Mouse (Mus musculus) forebrain, embryonic 10.5 days (tissue): Measurements from ENCODE around the gene Asah2. TPM values are rescaled to one million over a fixed set of nuclear protein-coding genes. Genes with fewer than 3 reads are reported as not detected.
"Not testable (repeated sequence)": the region's sequence is repeated elsewhere in the genome, so short reads cannot be mapped to it uniquely, and the experiment has no call there.

ENCODE experiments used
- DNase-seq: peaks from one replicate; pipeline ENCODE4 v3.0.0-alpha.2; 2017; ENCODE audit warnings: low spot score; ENCODE audit errors: extremely low spot score
- H3K27ac ChIP-seq: fragments of 300-500 bp; sonication (generic); 2 replicates; pipeline ENCODE4 v1.5.1; 2016; ENCODE audit warnings: mild to moderate bottlenecking
- H3K27me3 ChIP-seq: fragments of 300-500 bp; sonication (generic); 2 replicates; pipeline ENCODE4 v1.6.1; 2016; ENCODE audit warnings: mild to moderate bottlenecking; ENCODE audit not compliant: poor library complexity, severe bottlenecking
- H3K36me3 ChIP-seq: fragments of 300-500 bp; sonication (generic); replicated peaks from 2 replicates; pipeline ENCODE4 v1.6.1; 2016; ENCODE audit warnings: mild to moderate bottlenecking, moderate library complexity
- H3K4me1 ChIP-seq: fragments of 300-500 bp; sonication (generic); 2 replicates; pipeline ENCODE4 v1.6.1; 2016
- H3K4me3 ChIP-seq: fragments of 300-500 bp; sonication (generic); 2 replicates; pipeline ENCODE4 v1.5.1; 2016; ENCODE audit warnings: mild to moderate bottlenecking, moderate library complexity
- H3K9me3 ChIP-seq: fragments of 300-500 bp; sonication (generic); 2 replicates; pipeline ENCODE4 v1.6.1; 2016; ENCODE audit warnings: mild to moderate bottlenecking, moderate library complexity
- WGBS: fragments of 180-500 bp; shearing (Covaris S2); methylation state at CpG from one replicate; pipeline ENCODE4 v1.1.7; 2016; 5-methylcytosine and 5-hydroxymethylcytosine counted together
- polyA plus RNA-seq: library from polyadenylated mRNA; unstranded; fragments of >200 nt; fragmentation: Nextera tagmentation; extraction: Ambion mirVana; gene quantifications from 2 replicates; pipeline ENCODE4 v1.2.1, GENCODE M21; 2016

The Asah2 gene
- polyA plus RNA-seq: 0.25 and 0.33 TPM in 2 replicates

GRCm38 (mm10) chr19:32107771-32108306 lies at the start of gene Asah2:
Gene Asah2, minus strand, starts transcription at chr19:32108211.
- H3K27me3 ChIP-seq: peaks cover 30% of the 10 kb centered on the region
- WGBS: under 1% methylated on average over 27 of the region's 28 CpGs
- H3K27ac ChIP-seq: peak within 1 kb of the TSS; percentile 91
- DNase-seq: peak; percentile 62
- no peaks in the 10 kb centered on the region for H3K36me3 ChIP-seq
- peak within 1 kb of the TSS; percentile 71 for H3K4me3 ChIP-seq
- no peaks in the 10 kb centered on the region for H3K9me3 ChIP-seq
- peaks cover 13% of the 10 kb centered on the region for H3K4me1 ChIP-seq

GRCm38 (mm10) chr19:32157045-32157444 lies 49.0 kb upstream of the Asah2 start:
- WGBS: 90% methylated on average over 6 of the region's 6 CpGs
- Histone ChIP-seq H3K4me3 (no peak overlapping the region), H3K27me3 (no peaks in the 10 kb centered on the region), H3K27ac (no peak overlapping the region), H3K9me3 (no peaks in the 10 kb centered on the region), H3K36me3 (peaks cover 13% of the 10 kb centered on the region), H3K4me1 (no peaks in the 10 kb centered on the region)
- DNase-seq: no peak

- H3K27ac ChIP-seq: no peak overlapping the region
- H3K4me3 ChIP-seq: no peak overlapping the region
- no peak for DNase-seq
- no peaks in the 10 kb centered on the region for H3K27me3 ChIP-seq
- no peaks in the 10 kb centered on the region for H3K9me3 ChIP-seq
- H3K36me3 ChIP-seq: no peaks in the 10 kb centered on the region
- 84% methylated on average over 6 of the region's 6 CpGs for WGBS
- H3K4me1 ChIP-seq: no peaks in the 10 kb centered on the region
Measured at GRCm38 (mm10) chr19:32152529-32152928, 44.5 kb upstream of the Asah2 start.

- no peak for DNase-seq
- no peaks in the 10 kb centered on the region for H3K4me1 ChIP-seq
- WGBS: 86% methylated on average over 5 of the region's 5 CpGs
- no peaks in the 10 kb centered on the region for H3K9me3 ChIP-seq
- no peaks in the 10 kb centered on the region for H3K27me3 ChIP-seq
- no peak overlapping the region for H3K27ac ChIP-seq
- no peaks in the 10 kb centered on the region for H3K36me3 ChIP-seq
- no peak overlapping the region for H3K4me3 ChIP-seq
Measured at GRCm38 (mm10) chr19:32148710-32149109, 40.7 kb upstream of the Asah2 start.

- H3K27ac ChIP-seq: no peak overlapping the region
- no peaks in the 10 kb centered on the region for H3K27me3 ChIP-seq
- H3K4me1 ChIP-seq: no peaks in the 10 kb centered on the region
- DNase-seq: no peak
- no peaks in the 10 kb centered on the region for H3K36me3 ChIP-seq
- H3K4me3 ChIP-seq: no peak overlapping the region
- WGBS: 94% methylated on average over 6 of the region's 6 CpGs
- H3K9me3 ChIP-seq: no peaks in the 10 kb centered on the region
Measured at GRCm38 (mm10) chr19:32142383-32142782, 34.4 kb upstream of the Asah2 start.

GRCm38 (mm10) chr19:32138361-32139088 lies 30.5 kb upstream of the Asah2 start:
- H3K36me3 ChIP-seq: no peaks in the 10 kb centered on the region
- H3K4me1 ChIP-seq: peaks cover 9% of the 10 kb centered on the region
- H3K27ac ChIP-seq: no peak overlapping the region
- WGBS: 83% methylated on average over 14 of the region's 14 CpGs
- H3K9me3 ChIP-seq: no peaks in the 10 kb centered on the region
- no peak overlapping the region for H3K4me3 ChIP-seq
- DNase-seq: no peak
- no peaks in the 10 kb centered on the region for H3K27me3 ChIP-seq

GRCm38 (mm10) chr19:32137904-32138303 lies 29.9 kb upstream of the Asah2 start:
- Histone ChIP-seq H3K27ac (no peak overlapping the region), H3K36me3 (no peaks in the 10 kb centered on the region), H3K4me1 (peaks cover 9% of the 10 kb centered on the region), H3K9me3 (no peaks in the 10 kb centered on the region), H3K4me3 (no peak overlapping the region), H3K27me3 (no peaks in the 10 kb centered on the region)
- DNase-seq: no peak
- WGBS: 84% methylated on average over 5 of the region's 5 CpGs

- Histone ChIP-seq H3K4me1 (peaks cover 10% of the 10 kb centered on the region), H3K27me3 (no peaks in the 10 kb centered on the region), H3K27ac (no peak overlapping the region), H3K4me3 (no peak overlapping the region), H3K9me3 (no peaks in the 10 kb centered on the region), H3K36me3 (no peaks in the 10 kb centered on the region)
- DNase-seq: no peak
- 65% methylated on average over 4 of the region's 4 CpGs for WGBS
Measured at GRCm38 (mm10) chr19:32136888-32137625, 29.0 kb upstream of the Asah2 start.

GRCm38 (mm10) chr19:32131707-32132488 lies 23.9 kb upstream of the Asah2 start:
- H3K9me3 ChIP-seq, DNase-seq, H3K27ac ChIP-seq, H3K4me3 ChIP-seq, H3K27me3 ChIP-seq, H3K36me3 ChIP-seq: not testable (repeated sequence)
- 89% methylated on average over 15 of the region's 17 CpGs for WGBS
- H3K4me1 ChIP-seq: peaks cover 17% of the 10 kb centered on the region

GRCm38 (mm10) chr19:32129281-32129680 lies 21.3 kb upstream of the Asah2 start:
- peaks cover 11% of the 10 kb centered on the region; the same call in 1 of the 2 replicates for H3K4me1 ChIP-seq
- 93% methylated on average over 8 of the region's 8 CpGs for WGBS
- no peak overlapping the region for H3K4me3 ChIP-seq
- H3K36me3 ChIP-seq: 0 out of 2 replicates have a peak, but pooled peaks cover 4% of the 10 kb centered on the region
- no peak for DNase-seq
- no peaks in the 10 kb centered on the region for H3K9me3 ChIP-seq
- H3K27ac ChIP-seq: no peak overlapping the region
- H3K27me3 ChIP-seq: no peaks in the 10 kb centered on the region

GRCm38 (mm10) chr19:32127180-32127850 lies 19.3 kb upstream of the Asah2 start:
- 76% methylated on average over 10 of the region's 10 CpGs for WGBS
- Histone ChIP-seq H3K27ac (no peak overlapping the region), H3K36me3 (0 out of 2 replicates have a peak, but pooled peaks cover 4% of the 10 kb centered on the region), H3K4me1 (peaks cover 11% of the 10 kb centered on the region; the same call in 1 of the 2 replicates), H3K9me3 (no peaks in the 10 kb centered on the region), H3K27me3 (no peaks in the 10 kb centered on the region), H3K4me3 (no peak overlapping the region)
- no peak for DNase-seq

GRCm38 (mm10) chr19:32124155-32124554 lies 16.1 kb upstream of the Asah2 start:
- H3K4me3 ChIP-seq: no peak overlapping the region
- H3K27ac ChIP-seq: no peak overlapping the region
- 94% methylated on average over 9 of the region's 9 CpGs for whole genome bisulfite sequencing
- no peaks in the 10 kb centered on the region for H3K9me3 ChIP-seq
- DNase-seq: no peak
- 0 out of 2 replicates have a peak, but pooled peaks cover 4% of the 10 kb centered on the region for H3K36me3 ChIP-seq
- H3K4me1 ChIP-seq: no peaks in the 10 kb centered on the region
- H3K27me3 ChIP-seq: no peaks in the 10 kb centered on the region
